Mouse (Mus musculus) MEL (cell line): ENCODE data around the gene Bace1. TPM values are rescaled to one million over a fixed set of nuclear protein-coding genes. Genes with fewer than 3 reads are reported as not detected.

Experiments
- DNase-seq: peaks from one replicate; pipeline ENCODE4 v3.0.0; 2011; ENCODE audit warnings: low read depth, low spot score
- H3K27ac ChIP-seq: 2 replicates; pipeline ENCODE4 v1.5.1; 2012; ENCODE audit warnings: low read depth, mild to moderate bottlenecking, control low read depth, low read length, moderate library complexity; ENCODE audit not compliant: control insufficient read depth
- H3K27me3 ChIP-seq, 2 experiments: fragments of 150-350 bp in 1 of 2; sonication (generic) in 1 of 2; 2 replicates each; pipeline ENCODE4 v1.6.1; 2012; ENCODE audit warnings: low read length in 2 of 2, mild to moderate bottlenecking in 2 of 2, improper control_type of control experiment in 1 of 2, moderate library complexity in 1 of 2; ENCODE audit not compliant: insufficient read depth in 2 of 2, control insufficient read depth in 1 of 2
- H3K36me3 ChIP-seq, 2 experiments: 2 replicates each; pipeline ENCODE4 v1.6.1; 2012 to 2014; ENCODE audit warnings: low read length in 2 of 2, improper control_type of control experiment in 1 of 2, inconsistent platforms in 1 of 2, mild to moderate bottlenecking in 1 of 2; ENCODE audit not compliant: insufficient read depth in 2 of 2, control insufficient read depth in 1 of 2
- H3K4me1 ChIP-seq, 2 experiments: fragments of 150-350 bp in 1 of 2; sonication (generic) in 1 of 2; 2 replicates each; pipeline ENCODE4 v1.6.1; 2012; ENCODE audit warnings: low read length in 2 of 2, improper control_type of control experiment in 1 of 2, mild to moderate bottlenecking in 1 of 2; ENCODE audit not compliant: insufficient read depth in 2 of 2, control insufficient read depth in 1 of 2
- H3K4me3 ChIP-seq, 2 experiments: fragments of 150-350 bp in 1 of 2; sonication (generic) in 1 of 2; 2 replicates each; pipeline ENCODE4 v1.5.1; 2012; ENCODE audit warnings: low read depth in 2 of 2, low read length in 2 of 2, mild to moderate bottlenecking in 2 of 2, moderate library complexity in 2 of 2, control low read depth in 1 of 2, improper control_type of control experiment in 1 of 2; ENCODE audit not compliant: control insufficient read depth in 1 of 2, insufficient read depth in 1 of 2
- H3K79me2 ChIP-seq: 2 replicates; pipeline ENCODE4 v1.6.1; 2012; ENCODE audit warnings: mild to moderate bottlenecking, low read length, moderate library complexity; ENCODE audit not compliant: control insufficient read depth, poor library complexity, insufficient read depth
- H3K9ac ChIP-seq: 2 replicates; pipeline ENCODE4 v1.6.1; 2012; ENCODE audit warnings: low read depth, mild to moderate bottlenecking, control low read depth, low read length, moderate library complexity; ENCODE audit not compliant: control insufficient read depth, poor library complexity, severe bottlenecking
- H3K9me3 ChIP-seq: fragments of 150-350 bp; sonication (generic); replicated peaks from 2 replicates; pipeline ENCODE4 v1.6.1; 2012; ENCODE audit warnings: mild to moderate bottlenecking, low read length, improper control_type of control experiment, moderate library complexity; ENCODE audit not compliant: insufficient read depth
- CHD1 ChIP-seq: IDR thresholded peaks from 2 replicates; pipeline ENCODE4 v1.6.1; 2012; ENCODE audit warnings: low read depth, mild to moderate bottlenecking, inconsistent platforms, low read length, improper control_type of control experiment
- CTCF ChIP-seq, 3 experiments: IDR thresholded peaks in 2 of 3; conservative IDR thresholded peaks in 1 of 3; 2 replicates each; pipeline ENCODE4 v1.5.1; 2011 to 2012; ENCODE audit warnings: low read length in 3 of 3, low read depth in 2 of 3, mild to moderate bottlenecking in 2 of 3, improper control_type of control experiment in 1 of 3, inconsistent platforms in 1 of 3, mixed read lengths in 1 of 3, moderate library complexity in 1 of 3; ENCODE audit not compliant: control insufficient read depth in 1 of 3, insufficient read depth in 1 of 3, poor library complexity in 1 of 3, severe bottlenecking in 1 of 3
- E2F4 ChIP-seq: IDR thresholded peaks from 2 replicates; pipeline ENCODE4 v1.6.1; 2011; ENCODE audit warnings: low read depth, low read length, improper control_type of control experiment, borderline replicate concordance
- EP300 ChIP-seq, 2 experiments: IDR thresholded peaks; 2 replicates each; pipeline ENCODE4 v1.6.1; 2011; ENCODE audit warnings: improper control_type of control experiment in 2 of 2, low read length in 2 of 2, low read depth in 1 of 2, mild to moderate bottlenecking in 1 of 2
- ETS1 ChIP-seq: IDR thresholded peaks from 2 replicates; pipeline ENCODE4 v1.6.1; 2012; ENCODE audit warnings: low read depth, mild to moderate bottlenecking, inconsistent platforms, low read length, improper control_type of control experiment, moderate library complexity
- GATA1 ChIP-seq: IDR thresholded peaks from 2 replicates; pipeline ENCODE4 v1.6.1; 2011; ENCODE audit warnings: low read depth, low read length, improper control_type of control experiment
- HCFC1 ChIP-seq: IDR thresholded peaks from 2 replicates; pipeline ENCODE4 v1.6.1; 2012; ENCODE audit warnings: low read depth, mild to moderate bottlenecking, inconsistent platforms, low read length, improper control_type of control experiment, moderate library complexity
- JUND ChIP-seq: IDR thresholded peaks from 2 replicates; pipeline ENCODE4 v1.6.1; 2011; ENCODE audit warnings: low read depth, mild to moderate bottlenecking, improper control_type of control experiment, low read length
- MAFK ChIP-seq: IDR thresholded peaks from 2 replicates; pipeline ENCODE4 v1.6.1; 2011; ENCODE audit warnings: low read depth, mild to moderate bottlenecking, low read length, improper control_type of control experiment, borderline replicate concordance
- MEF2A ChIP-seq: IDR thresholded peaks from 2 replicates; pipeline ENCODE4 v1.6.1; 2014; ENCODE audit warnings: low read depth, mild to moderate bottlenecking, inconsistent platforms, low read length, improper control_type of control experiment; ENCODE audit not compliant: poor library complexity, insufficient replicate concordance, severe bottlenecking; ENCODE audit errors: extremely low read depth
- MYB ChIP-seq: IDR thresholded peaks from 2 replicates; pipeline ENCODE4 v1.6.1; 2011; ENCODE audit warnings: mild to moderate bottlenecking, low read depth, low read length, improper control_type of control experiment
- MYC ChIP-seq: IDR thresholded peaks from 2 replicates; pipeline ENCODE4 v1.6.1; 2011; ENCODE audit warnings: low read depth, mild to moderate bottlenecking, low read length, improper control_type of control experiment, moderate library complexity
- NELFE ChIP-seq: IDR thresholded peaks from 2 replicates; pipeline ENCODE4 v1.6.1; 2011; ENCODE audit warnings: low read depth, low read length, improper control_type of control experiment
- RCOR1 ChIP-seq: IDR thresholded peaks from 2 replicates; pipeline ENCODE4 v1.6.1; 2012; ENCODE audit warnings: low read depth, mild to moderate bottlenecking, inconsistent platforms, low read length, improper control_type of control experiment
- TBP ChIP-seq: IDR thresholded peaks from 2 replicates; pipeline ENCODE4 v1.8.0; 2011; ENCODE audit warnings: low read depth, low read length, improper control_type of control experiment
- UBTF ChIP-seq: IDR thresholded peaks from 2 replicates; pipeline ENCODE4 v1.6.1; 2012; ENCODE audit warnings: low read depth, mild to moderate bottlenecking, inconsistent platforms, low read length, improper control_type of control experiment, moderate library complexity, borderline replicate concordance; ENCODE audit not compliant: insufficient read depth
- ZKSCAN1 ChIP-seq: IDR thresholded peaks from 2 replicates; pipeline ENCODE4 v1.6.1; 2012; ENCODE audit warnings: low read depth, mild to moderate bottlenecking, inconsistent platforms, low read length, improper control_type of control experiment, moderate library complexity
- polyA plus RNA-seq, 2 experiments: library from polyadenylated mRNA; stranded (reverse) in 1 of 2; unstranded in 1 of 2; fragments of >175 nt in 1 of 2; fragments of >200 nt in 1 of 2; gene quantifications; 2 replicates each; pipeline versions ENCODE4 v1.2.1 to v1.2.4; 2012; ENCODE audit warnings: low replicate concordance in 2 of 2, low read depth in 1 of 2; ENCODE audit not compliant: insufficient read length in 2 of 2, insufficient read depth in 1 of 2, missing spikeins in 1 of 2
- total RNA-seq: library from RNA; depleted of rRNA; stranded (reverse); fragments of 300-350 nt; gene quantifications from 2 replicates; pipeline ENCODE4 v1.2.3, GENCODE M21; 2012

The Bace1 gene
- total and polyA plus RNA-seq, 3 experiments: 0.27 to 4.0 TPM; not detected in 1

DNA sequence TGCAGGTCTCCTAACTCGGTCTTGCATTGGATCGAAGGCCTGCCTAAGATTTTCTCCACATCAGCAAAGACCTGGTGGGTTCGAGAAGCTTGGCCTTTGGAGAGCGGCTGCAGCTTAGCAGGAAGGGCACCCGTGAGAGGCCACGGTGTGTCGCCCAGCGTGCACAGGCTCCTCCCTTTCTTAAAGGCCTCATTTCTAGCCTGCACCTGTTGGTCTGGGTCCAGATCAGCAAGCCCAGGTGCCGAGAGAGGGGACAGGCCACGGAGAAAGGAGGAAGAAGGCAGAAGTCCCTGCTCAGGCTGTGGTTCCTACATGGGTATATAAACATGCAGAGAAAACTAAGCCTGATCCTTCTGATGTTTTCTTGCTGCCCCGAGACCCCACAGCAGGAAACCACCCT, 31.0 kb upstream of the Bace1 start:
- H3K4me1 ChIP-seq: peaks cover 0 to 11% of the 10 kb centered on the region in 2 experiments; a peak in 2 of 4 replicates
- no peak overlapping the region for H3K27ac ChIP-seq
- no peaks in the 10 kb centered on the region; the same call in 1 of the 2 replicates for H3K79me2 ChIP-seq
- peaks cover 0 to 12% of the 10 kb centered on the region in 2 experiments; a peak in 2 of 4 replicates for H3K36me3 ChIP-seq
- TF ChIP-seq MYC (no peak), TBP (no peak), CHD1 (no peak), CTCF (IDR thresholded peaks at IDR 0.05 in 2 of 3, conservative IDR thresholded peaks at IDR 0.05 in 1 of 3; ENCODE audit: control insufficient read depth in 1 of 3, insufficient read depth in 1 of 3, low read depth in 2 of 3, low read length in 3 of 3, poor library complexity in 1 of 3, severe bottlenecking in 1 of 3) (no peak), ETS1 (no peak), E2F4 (no peak), MEF2A (no peak), MYB (no peak), ZKSCAN1 (no peak), JUND (no peak), NELFE (no peak), GATA1 (no peak), EP300 (IDR thresholded peaks at IDR 0.05; ENCODE audit: low read depth in 1 of 2, low read length in 2 of 2) (no peak), UBTF (no peak), RCOR1 (no peak), MAFK (no peak), HCFC1 (no peak)
- no peak overlapping the region for H3K9ac ChIP-seq
- no peak for DNase-seq
- no peaks in the 10 kb centered on the region for H3K9me3 ChIP-seq
- no peaks in the 10 kb centered on the region for H3K27me3 ChIP-seq
- no peak overlapping the region for H3K4me3 ChIP-seq

DNA sequence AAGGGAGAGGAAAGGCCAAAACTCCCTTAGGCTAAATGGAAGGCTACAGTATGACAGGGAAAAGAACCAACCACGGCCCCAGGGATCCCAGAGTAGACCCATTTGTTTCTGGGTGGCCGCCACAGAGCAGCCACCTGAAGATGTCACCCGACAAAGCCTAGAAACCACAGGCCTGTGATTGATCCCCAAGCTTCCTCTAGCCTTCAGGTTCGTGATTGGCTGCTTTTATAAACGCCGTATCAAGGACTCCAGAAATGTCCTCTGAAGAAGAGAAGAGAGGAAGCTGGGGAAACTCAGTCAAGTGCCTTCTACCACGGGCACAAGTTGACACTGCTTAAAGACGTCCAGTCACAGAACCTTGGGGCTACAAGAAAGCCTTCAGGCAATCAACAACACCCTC, 30.6 kb upstream of the Bace1 start:
- TF ChIP-seq RCOR1 (no peak), E2F4 (no peak), MAFK (no peak), GATA1 (no peak)
- TF ChIP-seq, all 39 proteins: peak for 0
- Histone ChIP-seq H3K9me3 (no peaks in the 10 kb centered on the region), H3K36me3 (peaks cover 0 to 7% of the 10 kb centered on the region in 2 experiments; a peak in 2 of 4 replicates), H3K4me1 (peaks cover 0 to 7% of the 10 kb centered on the region in 2 experiments; a peak in 2 of 4 replicates), H3K9ac (no peak overlapping the region), H3K79me2 (no peaks in the 10 kb centered on the region; the same call in 1 of the 2 replicates), H3K27me3 (no peaks in the 10 kb centered on the region), H3K4me3 (no peak overlapping the region), H3K27ac (no peak overlapping the region)
- no peak for DNase-seq
